Mouse (Mus musculus) splenic B cell, adult 2 months (primary cell): Measurements from ENCODE around the gene March10.

ENCODE experiments used
- DNase-seq: peaks from one replicate; pipeline ENCODE4 v3.0.0-alpha.2; 2011; ENCODE audit warnings: low read depth, low spot score
- H3K27me3 ChIP-seq: 2 replicates; pipeline ENCODE4 v1.6.1; 2012; ENCODE audit warnings: mild to moderate bottlenecking, low read length, moderate library complexity, mixed read lengths; ENCODE audit not compliant: control insufficient read depth, poor library complexity, insufficient read depth, severe bottlenecking
- H3K36me3 ChIP-seq: 2 replicates; pipeline ENCODE4 v1.6.1; 2012; ENCODE audit warnings: mild to moderate bottlenecking, low read length, moderate library complexity, mixed read lengths; ENCODE audit not compliant: control insufficient read depth, poor library complexity, insufficient read depth, severe bottlenecking

The March10 gene

GRCm38 (mm10) chr11:105456497-105456907 is at the start of gene March10:
TSS of gene March10 (minus strand) at chr11:105456735.
- H3K36me3 ChIP-seq, result no peaks in the 10 kb centered on the region
- no peak for DNase-seq
- no peaks in the 10 kb centered on the region for H3K27me3 ChIP-seq

- Histone ChIP-seq H3K36me3 (no peaks in the 10 kb centered on the region), H3K27me3 (no peaks in the 10 kb centered on the region)
- no peak for DNase-seq
These were observed 49.8 kb upstream of the March10 start for GRCm38 (mm10) chr11:105506322-105506721.

GRCm38 (mm10) chr11:105505038-105505437 is 48.5 kb upstream of the March10 start:
- no peak for DNase-seq
- no peaks in the 10 kb centered on the region for H3K36me3 ChIP-seq
- H3K27me3 ChIP-seq, result no peaks in the 10 kb centered on the region

GRCm38 (mm10) chr11:105502311-105502710 is 45.8 kb upstream of the March10 start:
- Histone ChIP-seq H3K36me3 (no peaks in the 10 kb centered on the region), H3K27me3 (no peaks in the 10 kb centered on the region)
- DNase-seq, result no peak

GRCm38 (mm10) chr11:105497505-105497904 is 41.0 kb upstream of the March10 start:
- H3K27me3 ChIP-seq, result no peaks in the 10 kb centered on the region
- no peak for DNase-seq
- H3K36me3 ChIP-seq, result no peaks in the 10 kb centered on the region

GRCm38 (mm10) chr11:105496665-105497064 is 40.1 kb upstream of the March10 start:
- H3K36me3 ChIP-seq, result no peaks in the 10 kb centered on the region
- H3K27me3 ChIP-seq, result no peaks in the 10 kb centered on the region
- DNase-seq, result no peak

GRCm38 (mm10) chr11:105495591-105496270 is 39.2 kb upstream of the March10 start:
- Histone ChIP-seq H3K27me3 (no peaks in the 10 kb centered on the region), H3K36me3 (no peaks in the 10 kb centered on the region)
- no peak for DNase-seq

GRCm38 (mm10) chr11:105494786-105495369 is 38.3 kb upstream of the March10 start:
- no peaks in the 10 kb centered on the region for H3K36me3 ChIP-seq
- H3K27me3 ChIP-seq, result no peaks in the 10 kb centered on the region
- no peak for DNase-seq

- no peaks in the 10 kb centered on the region for H3K27me3 ChIP-seq
- no peak for DNase-seq
- no peaks in the 10 kb centered on the region for H3K36me3 ChIP-seq
These were observed 35.9 kb upstream of the March10 start for GRCm38 (mm10) chr11:105492392-105492791.

- H3K27me3 ChIP-seq, result no peaks in the 10 kb centered on the region
- no peaks in the 10 kb centered on the region for H3K36me3 ChIP-seq
- DNase-seq, result no peak
These were observed 34.4 kb upstream of the March10 start for GRCm38 (mm10) chr11:105490971-105491370.

GRCm38 (mm10) chr11:105485412-105485811 is 28.9 kb upstream of the March10 start:
- DNase-seq, result no peak
- no peaks in the 10 kb centered on the region for H3K27me3 ChIP-seq
- H3K36me3 ChIP-seq, result no peaks in the 10 kb centered on the region

GRCm38 (mm10) chr11:105484993-105485392 is 28.5 kb upstream of the March10 start:
- no peaks in the 10 kb centered on the region for H3K36me3 ChIP-seq
- H3K27me3 ChIP-seq, result no peaks in the 10 kb centered on the region
- DNase-seq, result no peak

- Histone ChIP-seq H3K36me3 (no peaks in the 10 kb centered on the region), H3K27me3 (no peaks in the 10 kb centered on the region)
- no peak for DNase-seq
These were observed 26.2 kb upstream of the March10 start for GRCm38 (mm10) chr11:105482747-105483146.

GRCm38 (mm10) chr11:105474746-105475145 is 18.2 kb upstream of the March10 start:
- no peak for DNase-seq
- H3K27me3 ChIP-seq, result no peaks in the 10 kb centered on the region
- H3K36me3 ChIP-seq, result no peaks in the 10 kb centered on the region

GRCm38 (mm10) chr11:105474352-105474736 is 17.8 kb upstream of the March10 start:
- Histone ChIP-seq H3K27me3 (no peaks in the 10 kb centered on the region), H3K36me3 (no peaks in the 10 kb centered on the region)
- DNase-seq, result no peak
